ENCODE assay signal across 8 mouse cellular contexts in genomic region chr11:38543893-38544292, GRCm38 (mm10).
A peak's percentile ranks its signal among the peaks of the same experiment; 100 is the strongest.
DNase-seq lines count a peak whose midpoint lies in the region; ATAC-seq and TF ChIP-seq lines count a peak whose summit lies in the region.

No protein-coding gene starts in this region.

- TF ChIP-seq EP300 in MEL (IDR thresholded peaks at IDR 0.05; ENCODE audit: low read depth in 1 of 2, low read length in 2 of 2) = no peak

- H3K79me2 ChIP-seq in MEL (ENCODE audit: control insufficient read depth, insufficient read depth, low read length, poor library complexity) = no peaks in the 10 kb centered on the region

- peak; percentile 48; the same call in 1 of the 2 replicates for TF ChIP-seq CTCF in kidney, postnatal 0 days (IDR thresholded peaks at IDR 0.05; ENCODE audit: low read depth)
- peak in 2 of 3 experiments; percentile 35 to 67; a peak in 4 of 6 replicates for TF ChIP-seq CTCF in MEL (IDR thresholded peaks at IDR 0.05 in 2 of 3, conservative IDR thresholded peaks at IDR 0.05 in 1 of 3; ENCODE audit: control insufficient read depth in 1 of 3, insufficient read depth in 1 of 3, low read depth in 2 of 3, low read length in 3 of 3, poor library complexity in 1 of 3, severe bottlenecking in 1 of 3)

- no peaks in the 10 kb centered on the region for H3K9me3 ChIP-seq in kidney, postnatal 0 days (replicated peaks; ENCODE audit: low read length)
- no peaks in the 10 kb centered on the region for H3K9me3 ChIP-seq in MEL (replicated peaks; ENCODE audit: insufficient read depth, low read length)
- no peaks in the 10 kb centered on the region for H3K9me3 ChIP-seq in limb, embryonic 14.5 days (ENCODE audit: control insufficient read depth, low read length)

- no peak overlapping the region for H3K9ac ChIP-seq in kidney, postnatal 0 days (ENCODE audit: low read depth, low read length)
- H3K9ac ChIP-seq in MEL (ENCODE audit: control insufficient read depth, low read depth, low read length, poor library complexity, severe bottlenecking) = no peak overlapping the region
- no peak overlapping the region for H3K9ac ChIP-seq in limb, embryonic 14.5 days (ENCODE audit: low read depth, low read length, severe bottlenecking)

- no peak for TF ChIP-seq POLR2A in MEL (IDR thresholded peaks at IDR 0.05; ENCODE audit: control insufficient read depth in 1 of 2, insufficient read depth in 1 of 2, low read depth in 1 of 2, low read length in 2 of 2, poor library complexity in 1 of 2)
- TF ChIP-seq POLR2A in limb, embryonic 14.5 days (IDR thresholded peaks at IDR 0.05; ENCODE audit: borderline replicate concordance, extremely low read depth, insufficient read depth, insufficient read length) = no peak

- no peak; the same call in 1 of the 2 replicates for TF ChIP-seq RAD21 in MEL (IDR thresholded peaks at IDR 0.05; ENCODE audit: low read depth, low read length)

- no peaks in the 10 kb centered on the region for H3K4me1 ChIP-seq in kidney, postnatal 0 days (replicated peaks; ENCODE audit: insufficient read depth, low read length)
- no peaks in the 10 kb centered on the region for H3K4me1 ChIP-seq in MEL (ENCODE audit: control insufficient read depth in 1 of 2, insufficient read depth in 2 of 2, low read length in 2 of 2)
- H3K4me1 ChIP-seq in limb, embryonic 14.5 days (ENCODE audit: control insufficient read depth, insufficient read depth, low read length) = no peaks in the 10 kb centered on the region

- H3K4me2 ChIP-seq in kidney, postnatal 0 days (ENCODE audit: low read length) = no peak overlapping the region
- H3K4me2 ChIP-seq in limb, embryonic 14.5 days (replicated peaks; ENCODE audit: low read depth, low read length, severe bottlenecking) = no peak overlapping the region

- 9% methylated on average over 8 of the region's 8 CpGs for WGBS in kidney, postnatal 0 days
- WGBS in limb, embryonic 14.5 days = 6% methylated on average over 8 of the region's 8 CpGs

- 0 out of 2 replicates have a peak, but pooled peaks have one; percentile 36 for ATAC-seq in kidney, postnatal 0 days (replicated peaks; ENCODE audit: low FRiP score, low read depth)
- no peak for ATAC-seq in limb, embryonic 14.5 days (ENCODE audit: low FRiP score, low read depth)

- H3K27ac ChIP-seq in kidney, postnatal 0 days = no peak overlapping the region
- H3K27ac ChIP-seq in MEL (ENCODE audit: control insufficient read depth, low read depth, low read length) = no peak overlapping the region
- H3K27ac ChIP-seq in limb, embryonic 14.5 days (replicated peaks; ENCODE audit: low read depth, low read length) = no peak overlapping the region

- H3K27me3 ChIP-seq in kidney, postnatal 0 days (ENCODE audit: insufficient read depth, low read length) = no peaks in the 10 kb centered on the region
- H3K27me3 ChIP-seq in MEL (ENCODE audit: control insufficient read depth in 1 of 2, insufficient read depth in 2 of 2, low read length in 2 of 2) = no peaks in the 10 kb centered on the region
- H3K27me3 ChIP-seq in limb, embryonic 14.5 days (ENCODE audit: control insufficient read depth, insufficient read depth, low read length) = no peaks in the 10 kb centered on the region

- H3K36me3 ChIP-seq in kidney, postnatal 0 days (ENCODE audit: insufficient read depth, low read length) = no peaks in the 10 kb centered on the region
- no peaks in the 10 kb centered on the region for H3K36me3 ChIP-seq in MEL (ENCODE audit: control insufficient read depth in 1 of 2, insufficient read depth in 2 of 2, low read length in 2 of 2)
- no peaks in the 10 kb centered on the region for H3K36me3 ChIP-seq in limb, embryonic 14.5 days (ENCODE audit: control insufficient read depth, insufficient read depth, low read length)

- H3K4me3 ChIP-seq in kidney, postnatal 0 days (replicated peaks; ENCODE audit: low read depth, low read length) = no peak overlapping the region
- no peak overlapping the region for H3K4me3 ChIP-seq in MEL (ENCODE audit: control insufficient read depth in 1 of 2, insufficient read depth in 1 of 2, low read depth in 2 of 2, low read length in 2 of 2)
- H3K4me3 ChIP-seq in limb, embryonic 14.5 days (replicated peaks; ENCODE audit: low read length) = no peak overlapping the region

- DNase-seq in kidney, postnatal 0 days (ENCODE audit: low spot score) = peak; percentile 28
- DNase-seq in kidney, adult 18-20 months = no peak
- peak; percentile 14 for DNase-seq in MEL (ENCODE audit: low read depth, low spot score)
- peak; percentile 65 for DNase-seq in embryo, embryonic 11 days
- peak; percentile 38 for DNase-seq in limb, embryonic 14.5 days (ENCODE audit: low spot score)
- DNase-seq in T-cell, adult 2 months (ENCODE audit: low spot score) = no peak
- no peak for DNase-seq in cerebellum, adult 11 months
- no peak for DNase-seq in ovary, postnatal 36 days (ENCODE audit: low spot score)

TF ChIP-seq in MEL, 35 proteins besides CTCF, POLR2A, EP300 and RAD21:
- TF ChIP-seq MAZ (IDR thresholded peaks at IDR 0.05; ENCODE audit: low read depth, low read length) (no peak), BHLHE40 (IDR thresholded peaks at IDR 0.05; ENCODE audit: borderline replicate concordance, low read depth, low read length) (no peak), TAL1 (IDR thresholded peaks at IDR 0.05; ENCODE audit: low read length) (no peak), MAFK (IDR thresholded peaks at IDR 0.05; ENCODE audit: borderline replicate concordance, low read depth, low read length) (no peak), ZMIZ1 (IDR thresholded peaks at IDR 0.05; ENCODE audit: low read depth, low read length) (no peak), SIN3A (IDR thresholded peaks at IDR 0.05; ENCODE audit: low read length) (no peak), CHD2 (IDR thresholded peaks at IDR 0.05; ENCODE audit: low read length) (no peak), TBP (IDR thresholded peaks at IDR 0.05; ENCODE audit: low read depth, low read length) (no peak), MEF2A (IDR thresholded peaks at IDR 0.05; ENCODE audit: extremely low read depth, insufficient replicate concordance, low read depth, low read length, poor library complexity, severe bottlenecking) (no peak), USF2 (IDR thresholded peaks at IDR 0.05; ENCODE audit: borderline replicate concordance in 1 of 2, insufficient read depth in 1 of 2, low read depth in 1 of 2, low read length in 2 of 2) (no peak), ZC3H11A (IDR thresholded peaks at IDR 0.05; ENCODE audit: low read depth, low read length) (no peak), KAT2A (conservative IDR thresholded peaks at IDR 0.05; ENCODE audit: low read depth, low read length) (no peak), MXI1 (IDR thresholded peaks at IDR 0.05; ENCODE audit: low read depth, low read length) (no peak)

Comparison
In these comparisons a context has a peak if more than half of its experiments do, and no peak if none do; other contexts are left out.
1. DNase-seq: peak in kidney, postnatal 0 days (single experiment), MEL (single experiment), embryo, embryonic 11 days (single experiment) and limb, embryonic 14.5 days (single experiment); none in kidney, adult 18-20 months (single experiment), T-cell, adult 2 months (single experiment), cerebellum, adult 11 months (single experiment) and ovary, postnatal 36 days (single experiment).